Mouse (Mus musculus) frontal cortex, postnatal 14 days (tissue): ENCODE data around the gene Zscan4f.
"Not testable (repeated sequence)": the region's sequence is repeated elsewhere in the genome, so short reads cannot be mapped to it uniquely, and the experiment has no call there.

Experiments
- DNase-seq, 2 experiments: peaks; one replicate each; pipeline ENCODE4 v3.0.0; 2022; ENCODE audit warnings: low spot score in 2 of 2

The Zscan4f gene

GRCm38 (mm10) chr7:11397615-11398014 is at the start of gene Zscan4f:
Zscan4f (plus strand) TSS chr7:11397915.
- not testable (repeated sequence) for DNase-seq

DNA sequence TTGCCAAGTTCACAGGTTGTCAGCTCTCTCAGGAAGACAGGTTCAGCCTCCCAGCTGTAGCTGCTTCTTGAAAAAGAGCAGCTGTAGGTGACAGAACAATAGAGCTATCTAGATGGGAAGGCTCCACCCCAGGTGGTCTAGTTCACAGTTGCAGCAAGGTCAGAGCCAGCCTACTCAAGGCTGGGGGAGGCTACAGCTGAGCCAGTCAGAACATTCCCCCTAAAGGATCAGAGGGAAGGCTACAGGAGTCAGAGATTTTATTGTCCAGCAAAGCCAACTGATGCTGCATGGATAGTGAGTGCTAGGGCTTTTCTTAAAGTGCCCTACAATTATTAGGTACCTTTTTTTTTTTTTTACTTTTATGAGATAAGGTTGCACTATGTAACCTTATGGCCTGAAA is 13.1 kb upstream of the Zscan4f start:
- DNase-seq: not testable (repeated sequence)
